Mouse (Mus musculus): ENCODE results near the gene Pard6b. TPM values are rescaled to one million over a fixed set of nuclear protein-coding genes. Genes with fewer than 3 reads are reported as not detected.

Pard6b gene
- total and polyA plus RNA-seq, 3 experiments, result 3.9 to 7.6 TPM; not detected in 1

DNA sequence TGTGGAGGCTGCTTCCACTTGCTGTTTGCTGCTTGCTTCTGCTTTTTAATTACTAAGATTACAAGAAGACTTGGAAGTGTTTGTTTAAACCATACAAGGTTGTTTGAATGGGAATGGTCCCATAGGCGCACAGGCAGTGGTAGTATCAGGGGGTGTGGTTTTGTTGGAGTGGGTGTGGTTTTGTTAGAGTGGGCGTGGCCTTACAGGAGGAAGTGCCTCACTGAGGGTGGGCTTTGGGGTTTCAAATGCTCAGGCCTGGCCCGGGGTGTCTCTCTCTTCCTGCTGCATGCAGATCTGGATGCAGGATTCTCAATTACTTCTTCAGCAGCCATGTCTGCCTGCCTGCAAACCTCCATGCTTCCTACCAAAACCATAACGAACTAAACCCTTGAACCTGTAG is 40.1 kb downstream of the Pard6b start:
- Histone ChIP-seq H3K79me2 (ENCODE audit: control insufficient read depth, insufficient read depth, low read length, poor library complexity) (no peaks in the 10 kb centered on the region), H3K36me3 (ENCODE audit: control insufficient read depth in 1 of 2, insufficient read depth in 2 of 2, low read length in 2 of 2) (peaks cover 0 to 4% of the 10 kb centered on the region in 2 experiments; a peak in 1 of 4 replicates), H3K27ac (ENCODE audit: control insufficient read depth, low read depth, low read length) (no peak overlapping the region), H3K27me3 (ENCODE audit: control insufficient read depth in 1 of 2, insufficient read depth in 2 of 2, low read length in 2 of 2) (no peaks in the 10 kb centered on the region), H3K4me1 (ENCODE audit: control insufficient read depth in 1 of 2, insufficient read depth in 2 of 2, low read length in 2 of 2) (peaks cover 0 to 2% of the 10 kb centered on the region in 2 experiments; a peak in 2 of 4 replicates), H3K4me3 (ENCODE audit: control insufficient read depth in 1 of 2, insufficient read depth in 1 of 2, low read depth in 2 of 2, low read length in 2 of 2) (no peak overlapping the region), H3K9me3 (replicated peaks; ENCODE audit: insufficient read depth, low read length) (no peaks in the 10 kb centered on the region), H3K9ac (ENCODE audit: control insufficient read depth, low read depth, low read length, poor library complexity, severe bottlenecking) (no peak overlapping the region)
- no peak for TF ChIP-seq ZC3H11A (IDR thresholded peaks at IDR 0.05; ENCODE audit: low read depth, low read length)
- TF ChIP-seq JUND (IDR thresholded peaks at IDR 0.05; ENCODE audit: low read depth, low read length), result no peak
- no peak for TF ChIP-seq CHD1 (IDR thresholded peaks at IDR 0.05; ENCODE audit: low read depth, low read length)
- no peak for TF ChIP-seq SIN3A (IDR thresholded peaks at IDR 0.05; ENCODE audit: low read length)
- no peak for TF ChIP-seq TAL1 (IDR thresholded peaks at IDR 0.05; ENCODE audit: low read length)
- no peak for TF ChIP-seq POLR2AphosphoS2 (IDR thresholded peaks at IDR 0.05; ENCODE audit: low read length)
- TF ChIP-seq UBTF (IDR thresholded peaks at IDR 0.05; ENCODE audit: borderline replicate concordance, insufficient read depth, low read depth, low read length), result no peak
- no peak for TF ChIP-seq POLR2AphosphoS5 (IDR thresholded peaks at IDR 0.05; ENCODE audit: borderline replicate concordance, low read depth, low read length)
- no peak for TF ChIP-seq TBP (IDR thresholded peaks at IDR 0.05; ENCODE audit: low read depth, low read length)
- TF ChIP-seq USF2 (IDR thresholded peaks at IDR 0.05; ENCODE audit: borderline replicate concordance in 1 of 2, insufficient read depth in 1 of 2, low read depth in 1 of 2, low read length in 2 of 2), result no peak
- no peak for TF ChIP-seq ZNF384 (IDR thresholded peaks at IDR 0.05; ENCODE audit: low read depth, low read length)
- no peak for TF ChIP-seq POLR2A (IDR thresholded peaks at IDR 0.05; ENCODE audit: control insufficient read depth in 1 of 2, insufficient read depth in 1 of 2, low read depth in 1 of 2, low read length in 2 of 2, poor library complexity in 1 of 2)
- TF ChIP-seq TCF12 (IDR thresholded peaks at IDR 0.05; ENCODE audit: low read depth, low read length), result no peak
- no peak for TF ChIP-seq CHD2 (IDR thresholded peaks at IDR 0.05; ENCODE audit: low read length)
- TF ChIP-seq RAD21 (IDR thresholded peaks at IDR 0.05; ENCODE audit: low read depth, low read length), result no peak
- TF ChIP-seq E2F4 (IDR thresholded peaks at IDR 0.05; ENCODE audit: borderline replicate concordance, low read depth, low read length), result no peak
- no peak for TF ChIP-seq ZKSCAN1 (IDR thresholded peaks at IDR 0.05; ENCODE audit: low read depth, low read length)
- TF ChIP-seq MXI1 (IDR thresholded peaks at IDR 0.05; ENCODE audit: low read depth, low read length), result no peak
- DNase-seq (ENCODE audit: low read depth, low spot score), result peak; percentile 36

GRCm38 (mm10) chr2:168123652-168124051 is 42.8 kb downstream of the Pard6b start:
- Histone ChIP-seq H3K9me3 (replicated peaks; ENCODE audit: insufficient read depth, low read length) (no peaks in the 10 kb centered on the region), H3K36me3 (ENCODE audit: control insufficient read depth in 1 of 2, insufficient read depth in 2 of 2, low read length in 2 of 2) (peaks cover 0 to 3% of the 10 kb centered on the region in 2 experiments; a peak in 1 of 4 replicates), H3K4me1 (ENCODE audit: control insufficient read depth in 1 of 2, insufficient read depth in 2 of 2, low read length in 2 of 2) (peaks cover 0 to 2% of the 10 kb centered on the region in 2 experiments; a peak in 1 of 4 replicates), H3K79me2 (ENCODE audit: control insufficient read depth, insufficient read depth, low read length, poor library complexity) (no peaks in the 10 kb centered on the region), H3K4me3 (ENCODE audit: control insufficient read depth in 1 of 2, insufficient read depth in 1 of 2, low read depth in 2 of 2, low read length in 2 of 2) (no peak overlapping the region), H3K9ac (ENCODE audit: control insufficient read depth, low read depth, low read length, poor library complexity, severe bottlenecking) (no peak overlapping the region), H3K27ac (ENCODE audit: control insufficient read depth, low read depth, low read length) (no peak overlapping the region), H3K27me3 (ENCODE audit: control insufficient read depth in 1 of 2, insufficient read depth in 2 of 2, low read length in 2 of 2) (no peaks in the 10 kb centered on the region)
- TF ChIP-seq SMC3 (IDR thresholded peaks at IDR 0.05; ENCODE audit: low read depth, low read length), result no peak
- TF ChIP-seq USF2 (IDR thresholded peaks at IDR 0.05; ENCODE audit: borderline replicate concordance in 1 of 2, insufficient read depth in 1 of 2, low read depth in 1 of 2, low read length in 2 of 2), result no peak
- TF ChIP-seq ELF1 (IDR thresholded peaks at IDR 0.05; ENCODE audit: low read depth, low read length), result no peak
- no peak for TF ChIP-seq TAL1 (IDR thresholded peaks at IDR 0.05; ENCODE audit: low read length)
- no peak for TF ChIP-seq MEF2A (IDR thresholded peaks at IDR 0.05; ENCODE audit: extremely low read depth, insufficient replicate concordance, low read depth, low read length, poor library complexity, severe bottlenecking)
- TF ChIP-seq MYC (IDR thresholded peaks at IDR 0.05; ENCODE audit: low read depth, low read length), result no peak
- TF ChIP-seq GATA1 (IDR thresholded peaks at IDR 0.05; ENCODE audit: low read depth, low read length), result no peak
- no peak for TF ChIP-seq CHD1 (IDR thresholded peaks at IDR 0.05; ENCODE audit: low read depth, low read length)
- TF ChIP-seq ZNF384 (IDR thresholded peaks at IDR 0.05; ENCODE audit: low read depth, low read length), result no peak
- no peak for TF ChIP-seq RAD21 (IDR thresholded peaks at IDR 0.05; ENCODE audit: low read depth, low read length)
- no peak for TF ChIP-seq POLR2AphosphoS2 (IDR thresholded peaks at IDR 0.05; ENCODE audit: low read length)
- TF ChIP-seq ZKSCAN1 (IDR thresholded peaks at IDR 0.05; ENCODE audit: low read depth, low read length), result no peak
- no peak for TF ChIP-seq NELFE (IDR thresholded peaks at IDR 0.05; ENCODE audit: low read depth, low read length)
- no peak for DNase-seq (ENCODE audit: low read depth, low spot score)

Measured in MEL (cell line).